Mouse (Mus musculus) retina, postnatal 7 days (tissue): ENCODE results near the gene Rex1bd.

Experiments used
- DNase-seq: peaks from one replicate; pipeline ENCODE4 v3.0.0-alpha.2; 2012; ENCODE audit warnings: low read depth, low spot score

The Rex1bd gene

DNA sequence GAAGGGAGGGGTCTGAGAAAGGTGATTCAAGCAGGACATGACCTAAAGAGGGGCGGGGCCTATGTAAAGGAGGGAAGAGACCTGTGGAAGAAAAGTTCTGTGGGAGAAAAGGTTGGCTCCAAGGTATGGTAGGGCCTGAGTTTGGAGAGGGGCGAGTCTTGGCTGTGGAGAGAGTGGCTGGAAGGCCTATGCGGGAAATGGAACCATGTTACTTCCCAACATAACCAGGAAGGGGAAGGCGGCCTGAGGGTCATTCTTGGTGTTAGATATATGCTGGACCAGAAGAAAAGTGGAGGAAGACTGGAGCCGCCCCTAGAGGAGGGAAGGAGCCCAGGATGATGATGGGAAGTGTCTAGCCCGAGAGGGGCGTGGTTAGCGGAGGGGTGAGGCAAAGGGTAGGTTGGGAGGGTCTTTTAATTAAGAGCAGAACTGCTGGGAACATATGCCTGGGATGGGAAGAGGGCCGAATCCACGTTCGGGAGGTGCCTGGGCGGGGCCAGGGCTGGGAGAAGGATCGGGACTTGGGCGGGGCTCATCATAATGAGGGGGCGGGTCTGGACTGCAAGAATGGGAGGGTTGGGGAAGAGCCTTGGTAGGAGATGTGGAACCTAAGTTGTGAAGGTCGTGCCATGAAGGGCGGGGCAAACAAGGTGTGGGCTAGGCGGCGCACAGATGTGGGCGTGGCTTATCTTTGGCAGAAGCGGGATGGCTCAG lies 29.1 kb downstream of the Rex1bd start:
- DNase-seq, result no peak

DNA sequence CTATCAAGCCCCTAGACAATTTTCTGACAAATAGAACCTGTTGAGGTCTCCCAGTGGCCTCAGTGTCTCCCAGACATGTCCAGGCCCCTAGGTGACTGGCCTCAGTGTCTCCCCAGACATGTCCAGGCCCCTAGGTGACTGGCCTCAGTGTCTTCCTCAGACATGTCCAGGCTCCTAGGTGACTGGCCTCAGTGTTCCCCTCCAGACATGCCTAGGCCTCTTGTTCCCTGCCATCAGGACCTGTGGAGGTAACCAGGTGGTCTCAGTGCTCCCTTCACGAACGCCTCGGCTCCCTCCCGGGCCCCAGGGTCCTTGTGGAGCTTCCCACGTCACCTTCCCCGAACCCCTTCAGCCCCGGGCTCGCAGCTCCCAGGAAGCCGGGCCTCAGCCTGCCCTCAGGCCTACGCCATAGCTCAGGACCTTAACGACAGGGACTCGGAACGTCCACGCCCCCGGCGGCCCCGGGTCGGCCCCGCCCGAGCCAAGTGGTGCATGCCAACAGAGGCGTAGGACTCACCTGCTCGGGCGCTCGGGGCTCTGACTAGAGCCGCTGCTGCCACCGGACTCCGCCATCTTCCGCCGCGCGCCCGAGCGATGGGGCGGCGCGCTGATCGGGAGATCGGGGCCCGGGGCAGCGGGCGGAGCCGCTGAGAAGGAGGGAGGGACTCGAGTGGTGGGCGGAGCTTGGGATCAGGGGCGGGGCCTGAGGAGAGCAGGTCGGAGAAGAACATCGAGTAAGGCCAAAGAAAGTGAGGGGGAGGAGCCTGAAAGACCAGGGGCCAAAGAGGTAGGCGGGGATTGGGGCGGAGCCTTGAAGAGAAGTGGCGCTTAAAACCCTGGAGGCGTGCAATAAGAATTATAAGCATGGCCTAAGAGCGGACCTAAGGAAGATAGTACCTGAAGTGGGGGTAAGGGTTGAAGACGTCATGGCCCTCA lies 30.0 kb downstream of the Rex1bd start, which contains the start of gene Klhl26:
Klhl26 (minus strand) TSS at position 636 of the 936 bp plus-strand sequence.
- peak; percentile 83 for DNase-seq

DNA sequence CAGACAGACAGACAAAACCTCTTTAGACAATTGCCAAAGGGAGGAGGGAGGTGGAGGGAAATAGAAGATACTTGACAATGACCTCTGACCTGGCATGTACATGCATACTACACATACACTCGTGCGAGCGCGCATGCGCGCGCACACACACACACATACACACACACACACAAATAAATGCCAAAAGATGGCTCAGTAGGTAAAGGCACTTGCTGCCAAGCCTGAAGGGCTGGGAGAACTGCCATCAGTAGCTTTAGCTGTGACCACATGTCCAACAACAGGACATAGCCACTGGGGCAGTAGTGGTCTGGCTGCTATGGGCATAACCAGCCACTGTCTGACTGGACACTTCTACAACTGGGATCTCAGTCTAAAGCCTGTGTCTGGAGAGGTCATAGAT lies 34.7 kb downstream of the Rex1bd start:
- DNase-seq, result no peak

DNA sequence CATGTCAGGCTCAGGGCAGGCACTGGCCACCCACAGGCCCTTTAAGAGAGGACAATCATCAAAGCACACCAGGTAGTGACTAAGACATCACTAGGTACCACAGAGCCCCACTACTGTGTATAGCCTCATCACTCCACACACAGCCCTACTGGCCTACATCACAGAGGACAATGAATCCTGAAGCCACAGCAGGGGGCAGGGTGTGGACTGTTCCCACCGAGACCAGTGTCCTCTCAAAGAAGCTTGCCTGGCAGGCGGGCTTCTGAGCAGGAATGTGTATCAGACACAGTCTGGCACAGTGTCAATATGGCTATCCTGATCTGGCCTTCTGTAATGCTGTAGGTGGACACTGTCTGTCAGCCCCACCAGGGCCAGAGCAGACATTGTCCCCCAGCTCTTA lies 36.6 kb downstream of the Rex1bd start:
- no peak for DNase-seq

DNA sequence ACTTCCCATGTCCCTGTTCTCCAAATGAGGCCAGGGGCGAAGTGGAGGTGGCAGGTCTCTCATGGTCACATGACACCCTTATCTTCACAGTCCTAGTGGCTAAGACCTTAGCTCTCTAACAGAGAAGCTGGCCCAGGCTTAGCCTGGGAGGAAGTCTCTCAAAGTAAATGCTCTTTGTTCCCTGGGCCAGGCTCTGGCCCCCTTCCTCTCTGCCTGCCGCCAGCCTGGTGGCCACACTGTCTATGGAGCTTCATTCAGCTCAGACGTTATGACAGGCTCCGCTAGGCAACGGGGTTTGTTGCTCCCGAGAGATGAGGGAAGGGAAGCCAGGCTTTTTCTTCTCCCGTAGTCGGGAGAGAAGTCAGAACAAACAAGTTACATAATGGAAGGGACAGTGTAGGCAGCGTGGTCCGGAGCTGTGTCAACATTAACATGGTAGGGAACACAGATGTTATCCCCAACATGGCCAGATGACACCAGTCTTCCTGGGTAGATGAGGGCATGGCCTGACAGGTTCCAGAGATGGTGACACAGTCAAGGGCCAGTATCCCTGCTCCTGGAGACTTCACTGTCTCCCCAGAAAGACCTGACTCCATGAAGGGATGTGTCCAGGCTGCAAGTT lies 37.1 kb downstream of the Rex1bd start:
- no peak for DNase-seq

DNA sequence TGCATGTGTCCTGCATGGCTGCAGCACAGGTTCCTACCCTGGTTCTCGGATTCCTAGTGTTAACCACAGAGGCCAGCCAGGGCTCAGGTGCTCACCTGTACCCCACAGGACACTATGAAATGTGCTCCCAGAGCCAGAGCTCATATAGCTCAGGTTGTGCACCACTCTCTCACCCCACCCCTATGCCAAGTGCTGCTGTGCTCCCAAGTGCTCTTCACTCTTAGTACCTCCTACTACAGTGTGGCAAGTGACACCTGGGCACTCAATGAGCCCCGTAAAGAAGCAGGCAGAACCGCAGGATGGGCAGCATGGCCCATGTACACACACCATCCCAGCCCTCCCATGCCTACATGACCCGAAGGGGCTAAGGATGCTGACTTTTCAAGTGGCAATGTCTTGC lies 37.8 kb downstream of the Rex1bd start:
- no peak for DNase-seq

DNA sequence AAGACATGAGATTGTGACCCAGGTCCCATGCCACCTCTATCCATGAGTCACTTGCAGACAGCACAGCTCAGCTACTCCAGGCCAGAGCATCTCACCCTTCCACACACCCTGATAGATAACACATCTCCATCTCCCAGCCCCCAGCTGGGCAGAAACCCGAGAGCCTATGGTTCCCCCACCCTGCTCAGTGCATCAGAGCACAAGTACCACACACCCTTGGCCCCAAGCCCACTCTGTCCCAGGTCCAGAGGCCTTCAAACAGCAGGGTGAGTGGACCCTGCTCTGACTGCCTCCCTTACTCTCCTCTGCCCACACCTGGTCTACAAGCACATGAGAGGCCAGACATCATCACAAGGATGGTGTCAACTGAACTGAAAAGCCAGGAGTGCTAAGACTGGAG lies 38.6 kb downstream of the Rex1bd start:
- DNase-seq, result no peak

DNA sequence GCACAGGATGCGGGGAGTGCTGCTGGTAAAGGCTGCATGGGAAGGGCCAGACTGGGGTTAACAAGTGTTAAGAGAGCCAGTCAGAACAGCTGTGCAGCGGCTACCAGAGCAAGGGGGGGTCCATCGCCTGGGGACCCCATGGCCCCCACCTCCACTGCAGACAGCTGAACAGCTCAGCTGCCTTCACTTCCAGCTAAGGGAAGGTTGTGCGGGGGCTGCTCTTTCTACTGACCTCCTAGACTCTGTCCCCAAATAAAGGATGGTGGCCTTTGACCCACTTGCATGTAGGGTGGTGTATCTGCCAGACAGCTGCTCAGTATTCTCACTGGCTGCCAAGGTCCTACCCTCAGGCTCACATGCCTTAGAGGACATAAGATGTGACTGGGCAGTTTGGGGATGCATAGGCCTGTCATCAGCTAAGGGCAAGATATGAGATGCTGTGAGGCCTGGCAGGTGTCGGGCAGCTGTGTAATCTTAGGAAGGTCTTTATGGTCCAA lies 39.3 kb downstream of the Rex1bd start:
- DNase-seq, result no peak

DNA sequence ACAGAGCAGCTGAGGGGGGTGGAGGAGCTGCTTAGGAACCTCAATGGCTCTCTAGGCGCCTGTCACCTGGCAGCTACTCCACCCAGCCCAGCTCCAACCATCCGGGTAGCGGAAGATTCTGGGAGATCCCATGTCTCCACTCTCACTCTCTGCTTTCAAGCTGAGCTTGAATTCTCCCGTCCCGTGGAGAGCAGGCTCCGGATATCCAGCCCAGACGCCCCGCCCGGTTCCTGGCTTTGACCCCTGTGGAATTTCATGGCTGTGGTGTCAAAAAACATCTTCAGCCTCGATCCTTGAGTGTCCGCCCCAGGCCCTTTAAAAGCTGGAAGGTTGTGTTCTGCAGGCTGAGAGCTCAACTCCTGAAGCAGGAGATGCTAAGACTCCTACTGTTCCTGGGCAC lies 39.8 kb downstream of the Rex1bd start:
- no peak for DNase-seq

DNA sequence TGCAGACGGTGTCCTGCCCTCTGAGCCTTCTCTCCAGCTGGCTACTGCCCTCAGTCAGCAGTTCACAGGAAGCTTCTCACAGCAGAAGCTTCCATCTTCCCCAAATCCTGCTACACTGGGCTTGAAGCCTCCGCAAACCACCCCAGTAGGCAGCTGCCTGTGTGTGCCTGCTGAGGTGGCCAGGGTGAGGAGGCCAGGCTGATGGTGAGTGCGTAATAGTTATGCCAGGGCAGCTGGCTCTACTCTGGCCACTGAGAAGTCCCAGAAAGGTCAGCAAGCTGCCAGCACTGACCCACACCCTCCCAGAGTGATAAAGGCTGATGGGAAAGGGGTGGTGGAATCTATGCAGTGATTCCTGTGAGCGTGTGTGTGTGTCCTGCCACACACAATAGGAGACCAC lies 40.2 kb downstream of the Rex1bd start:
- DNase-seq, result no peak

DNA sequence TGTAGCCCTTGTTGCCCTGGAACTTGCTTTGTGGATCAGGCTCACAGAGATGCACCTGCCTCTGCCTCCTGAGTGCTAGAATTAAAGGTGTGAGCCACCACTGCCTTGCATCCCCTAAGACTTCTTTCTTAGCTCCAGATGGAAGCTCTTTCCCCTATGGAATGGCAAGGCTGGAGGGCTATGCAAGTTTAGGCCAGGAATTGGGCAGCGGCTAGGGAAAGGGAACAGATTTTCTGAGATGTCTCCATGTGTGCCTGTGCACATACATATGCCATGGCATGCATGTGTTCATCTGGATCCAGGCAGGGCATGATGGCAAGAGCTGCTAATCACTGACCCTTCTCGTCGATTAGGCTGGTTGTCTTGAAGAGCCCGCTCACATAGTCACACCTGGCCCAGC lies 40.9 kb downstream of the Rex1bd start:
- no peak for DNase-seq

DNA sequence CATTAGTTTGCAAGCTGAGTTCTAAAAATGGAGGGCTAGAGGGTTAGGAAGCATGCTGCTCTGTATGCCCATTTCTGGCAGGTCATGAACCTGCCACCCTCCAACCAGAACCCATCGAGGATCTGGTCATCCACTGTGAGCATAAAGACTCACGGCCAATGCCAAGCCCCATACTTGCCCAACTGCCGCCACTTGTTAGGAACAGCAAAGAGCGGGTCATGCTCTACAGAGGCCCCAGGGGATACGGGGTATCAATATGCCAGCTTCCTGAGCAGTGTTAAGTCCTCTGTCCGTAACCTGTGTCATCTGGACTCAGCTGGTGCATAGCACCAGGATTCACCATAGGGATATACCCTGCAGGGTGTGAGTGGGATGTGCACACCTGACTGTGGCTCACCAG lies 42.4 kb downstream of the Rex1bd start:
- no peak for DNase-seq

DNA sequence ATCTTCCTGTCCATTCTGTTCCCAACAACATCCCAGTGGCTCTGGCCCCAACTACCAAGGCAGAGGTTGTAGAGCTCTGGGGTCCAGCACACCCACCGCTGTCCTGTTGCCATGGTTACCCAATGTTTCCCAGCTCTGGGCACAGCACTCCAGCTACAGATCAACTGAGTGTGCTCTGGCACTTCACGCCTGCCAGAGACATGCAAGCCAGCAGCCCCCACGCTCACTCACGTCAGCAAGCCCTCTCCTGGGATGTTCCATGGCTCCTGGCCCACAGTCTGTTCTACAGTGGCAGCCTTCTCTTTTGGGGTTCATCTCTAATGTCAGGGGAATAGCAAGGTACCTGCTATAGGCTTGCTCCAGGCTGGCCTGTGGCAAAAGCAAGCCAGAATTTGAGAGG lies 43.2 kb downstream of the Rex1bd start:
- DNase-seq, result no peak

DNA sequence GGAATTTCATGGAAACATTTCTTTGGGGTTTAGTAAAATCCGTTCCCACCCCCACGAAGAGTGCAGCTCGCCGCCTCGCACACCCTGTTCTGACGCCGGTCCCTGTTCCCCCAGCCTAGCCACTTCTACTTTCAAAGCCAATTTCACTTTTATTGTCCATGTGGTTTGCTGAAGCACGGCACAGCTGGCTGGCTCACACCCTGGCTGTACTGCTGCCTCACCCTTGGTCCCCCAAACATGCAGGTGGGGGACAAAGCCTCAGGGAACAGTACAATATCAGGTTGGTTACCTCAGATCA lies 44.1 kb downstream of the Rex1bd start:
- DNase-seq, result no peak

DNA sequence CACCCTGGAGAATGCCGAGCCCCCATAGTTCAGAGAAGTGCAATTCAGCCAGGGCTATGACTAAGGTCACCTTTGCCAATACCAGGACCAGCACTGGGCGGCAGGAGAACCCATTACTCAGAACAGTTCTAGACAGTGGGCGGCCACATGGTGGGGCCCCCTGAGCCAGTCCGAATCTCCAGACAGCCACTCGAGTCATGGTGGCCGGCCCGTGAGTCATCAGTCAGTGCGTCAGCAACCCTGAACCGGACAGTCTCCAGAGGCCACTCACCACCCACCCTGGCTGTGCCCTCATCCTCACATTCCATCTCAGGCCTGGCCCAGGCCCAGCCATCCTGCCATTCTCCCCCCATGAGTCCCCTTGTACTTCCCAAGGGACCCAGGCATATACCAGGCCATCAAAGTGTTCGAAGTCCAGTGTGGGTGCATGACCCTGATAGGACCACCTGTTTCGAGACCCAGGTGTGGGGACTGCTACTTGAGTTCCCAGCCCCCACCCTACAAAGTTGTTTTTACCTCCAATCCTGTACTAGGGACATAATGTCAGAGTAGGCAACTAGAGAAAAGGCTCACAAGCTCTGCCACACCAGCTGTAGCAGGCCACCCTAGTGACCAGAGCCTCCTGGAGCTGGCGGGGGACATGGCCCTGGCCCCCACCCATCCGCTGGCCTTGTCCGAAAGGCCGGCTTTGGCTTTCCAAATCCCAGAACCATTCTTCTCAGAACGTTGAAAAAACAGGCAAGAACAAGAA lies 44.6 kb downstream of the Rex1bd start:
- no peak for DNase-seq

DNA sequence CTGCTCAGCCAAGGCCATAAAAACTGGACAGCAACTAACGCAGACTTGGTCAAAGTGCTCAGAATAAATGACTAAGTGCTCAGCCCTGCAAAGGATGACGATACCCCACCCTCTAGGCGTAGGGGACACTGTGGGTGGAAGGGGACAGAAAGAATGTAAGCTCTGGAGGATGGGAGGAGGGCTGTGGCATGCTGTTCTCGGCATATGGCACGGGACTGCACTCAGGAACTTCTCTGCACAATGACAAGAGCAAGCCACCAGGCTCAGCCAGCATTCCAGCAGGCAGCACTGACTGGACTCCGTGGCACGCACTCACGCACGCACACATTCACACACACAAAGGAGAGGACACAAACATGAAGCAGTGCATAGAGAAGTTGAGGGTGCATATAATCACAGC lies 45.9 kb downstream of the Rex1bd start:
- no peak for DNase-seq

DNA sequence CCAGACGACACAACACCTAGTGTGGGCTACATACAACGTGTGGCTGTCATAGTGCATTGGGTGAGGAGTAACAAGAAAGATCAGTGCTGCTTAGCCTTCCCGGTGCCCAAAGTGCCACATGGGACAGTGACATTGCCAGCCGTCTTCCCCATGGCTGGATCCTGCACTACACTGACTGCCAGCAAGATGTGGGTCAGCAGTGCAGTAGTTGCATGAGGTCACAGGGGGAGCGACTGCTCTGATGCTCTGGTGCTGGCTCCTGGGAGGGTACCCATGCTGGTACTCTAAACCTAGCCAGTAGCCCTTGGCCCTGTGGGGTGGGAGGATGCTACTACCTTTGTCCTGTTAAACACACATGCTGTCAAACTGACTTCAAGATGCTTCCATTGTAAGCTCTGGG lies 46.4 kb downstream of the Rex1bd start:
- no peak for DNase-seq

DNA sequence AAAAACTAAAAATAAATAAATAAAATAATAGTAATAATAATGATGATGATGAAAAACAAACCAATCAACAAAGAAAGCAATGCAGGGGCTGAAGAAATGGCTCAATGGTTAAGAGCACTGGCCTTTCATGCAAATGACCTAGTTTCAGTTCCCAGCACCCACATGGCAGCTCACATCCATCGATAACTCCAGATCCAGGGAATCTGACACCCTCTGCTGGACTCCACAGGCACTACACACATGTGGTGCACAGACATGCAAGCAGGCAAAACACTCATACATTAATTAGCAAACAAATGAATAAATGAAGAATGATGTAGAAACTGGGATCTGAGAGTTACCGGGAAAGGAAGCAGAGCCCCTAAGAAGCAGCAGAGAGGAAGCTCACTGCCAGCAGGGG lies 46.9 kb downstream of the Rex1bd start:
- DNase-seq, result no peak

DNA sequence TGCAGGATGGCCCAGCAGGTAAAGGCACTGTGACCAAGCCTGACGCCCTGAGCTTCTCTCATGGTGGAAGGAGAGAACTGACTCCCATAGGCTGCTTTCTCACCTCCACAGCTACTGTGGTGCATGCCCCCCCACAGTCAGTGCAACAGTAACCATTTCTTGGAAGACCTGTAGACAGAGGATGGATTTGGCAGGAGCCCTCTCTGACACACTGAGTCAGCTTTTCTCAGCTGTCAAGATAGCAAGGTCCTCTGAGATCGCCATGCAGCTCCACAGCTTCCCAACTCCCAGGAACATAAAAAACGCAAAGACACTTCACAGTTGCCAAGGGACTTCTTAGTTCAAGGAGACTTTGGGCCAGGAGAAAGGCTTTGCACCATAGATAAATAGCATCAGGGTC lies 48.1 kb downstream of the Rex1bd start:
- no peak for DNase-seq

DNA sequence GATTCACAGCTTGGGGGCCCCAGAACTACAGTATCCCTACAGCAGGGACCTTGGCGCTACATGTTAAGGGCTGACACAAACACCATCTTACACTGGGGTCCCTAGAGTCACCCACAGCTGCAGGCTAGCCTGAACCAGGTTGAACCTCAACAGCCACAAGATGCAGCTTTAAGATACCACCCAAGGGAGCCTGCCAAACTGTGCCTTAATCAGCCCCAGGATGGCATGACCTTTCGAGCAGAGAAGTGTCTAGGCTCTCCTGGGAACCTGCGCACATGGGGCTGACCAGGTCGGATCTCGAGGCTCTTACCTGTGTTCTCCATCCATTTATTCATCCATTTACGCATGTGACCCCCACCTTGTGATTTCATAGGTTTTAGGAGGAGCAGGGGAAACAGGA lies 48.7 kb downstream of the Rex1bd start:
- DNase-seq, result no peak

DNA sequence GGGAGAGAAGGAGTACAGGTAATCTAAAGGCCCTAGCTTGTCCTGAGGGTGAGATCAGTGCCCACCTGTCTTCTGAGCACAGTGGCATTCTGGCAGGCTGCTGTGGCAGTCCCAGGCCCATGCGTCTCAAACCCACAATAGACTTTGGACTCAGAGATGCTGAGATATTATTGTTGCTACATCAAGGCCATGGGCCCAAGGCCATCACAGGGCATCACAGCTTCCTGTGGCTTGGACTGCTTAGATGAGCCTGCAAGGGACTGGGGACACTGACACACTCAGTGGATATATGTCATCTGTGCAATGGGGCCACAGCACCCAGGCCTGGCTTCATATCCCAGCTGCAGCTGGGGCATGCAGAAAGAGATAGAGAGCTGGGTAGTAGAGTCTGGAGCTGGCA lies 49.6 kb downstream of the Rex1bd start:
- DNase-seq, result no peak
